Mouse (Mus musculus): ENCODE results near the gene Abca14.
A peak's percentile ranks its signal among the peaks of the same experiment; 100 is the strongest.
"Not testable (repeated sequence)": the region's sequence is repeated elsewhere in the genome, so short reads cannot be mapped to it uniquely, and the experiment has no call there.

The Abca14 gene

GRCm38 (mm10) chr7:120201771-120202170, 2.0 kb upstream of the Abca14 start, which contains the start of gene Crym:
Gene Crym, minus strand, starts transcription at chr7:120202111.
- no peak for DNase-seq (ENCODE audit: low read depth, low spot score)

GRCm38 (mm10) chr7:120205989-120206388, 2.2 kb downstream of the Abca14 start:
- DNase-seq (ENCODE audit: low read depth, low spot score): no peak

GRCm38 (mm10) chr7:120228541-120228940, 24.8 kb downstream of the Abca14 start:
- DNase-seq (ENCODE audit: low read depth, low spot score): peak; percentile 32

- DNase-seq (ENCODE audit: low read depth, low spot score): no peak
Measured at GRCm38 (mm10) chr7:120241092-120241491, 37.3 kb downstream of the Abca14 start.

GRCm38 (mm10) chr7:120271135-120271991, 67.6 kb downstream of the Abca14 start:
- DNase-seq (ENCODE audit: low read depth, low spot score): no peak

- peak; percentile 24 for DNase-seq (ENCODE audit: low read depth, low spot score)
Measured at GRCm38 (mm10) chr7:120272110-120272509, 68.3 kb downstream of the Abca14 start.

GRCm38 (mm10) chr7:120285286-120285685, 81.5 kb downstream of the Abca14 start:
- no peak for DNase-seq (ENCODE audit: low read depth, low spot score)

GRCm38 (mm10) chr7:120316086-120316485, 112.3 kb downstream of the Abca14 start:
- peak; percentile 12 for DNase-seq (ENCODE audit: low read depth, low spot score)

- no peak for DNase-seq (ENCODE audit: low read depth, low spot score)
Measured at GRCm38 (mm10) chr7:120322963-120323362, 119.2 kb downstream of the Abca14 start.

- DNase-seq (ENCODE audit: low read depth, low spot score): not testable (repeated sequence)
Measured at GRCm38 (mm10) chr7:120325911-120326310, 122.2 kb downstream of the Abca14 start.

GRCm38 (mm10) chr7:120327220-120328073, 123.7 kb downstream of the Abca14 start:
- peak; percentile 52 for DNase-seq (ENCODE audit: low read depth, low spot score)

- DNase-seq (ENCODE audit: low read depth, low spot score): no peak
Measured at GRCm38 (mm10) chr7:120328087-120328793, 124.5 kb downstream of the Abca14 start, which contains the start of gene Abca15. Gene Abca15, plus strand, starts transcription at chr7:120328670.

GRCm38 (mm10) chr7:120361159-120361558, 157.4 kb downstream of the Abca14 start:
- no peak for DNase-seq (ENCODE audit: low read depth, low spot score)

Measured in brain, embryonic 18.5 days (tissue).